Comparison of ENCODE assay signal across 8 mouse cellular contexts in genomic region chr11:59662249-59662788, GRCm38 (mm10). TPM values are rescaled to one million over a fixed set of nuclear protein-coding genes. Genes with fewer than 3 reads are reported as not detected.
DNase-seq lines count a peak whose midpoint lies in the region; ATAC-seq and TF ChIP-seq lines count a peak whose summit lies in the region.

No protein-coding gene starts in this region.

- H3K27ac ChIP-seq in ES-Bruce4 (ENCODE audit: insufficient read depth, low read length): no peak overlapping the region
- peak overlapping the region; percentile 87 for H3K27ac ChIP-seq in forebrain, embryonic 13.5 days
- peak overlapping the region; percentile 91 for H3K27ac ChIP-seq in liver, postnatal 0 days (ENCODE audit: low read depth)
- H3K27ac ChIP-seq in neural tube, embryonic 14.5 days (ENCODE audit: low read depth, low read length): peak overlapping the region; percentile 87

- peak; percentile 96 to 97 for DNase-seq in heart, postnatal 10 days
- peak; percentile 92 for DNase-seq in large intestine, adult 2 months (ENCODE audit: low read depth, low spot score)
- DNase-seq in liver, postnatal 0 days: peak; percentile 94
- DNase-seq in testis, postnatal 10 days (ENCODE audit: low spot score): peak; percentile 95

- peaks cover 2% of the 10 kb centered on the region for H3K4me1 ChIP-seq in ES-Bruce4 (ENCODE audit: control insufficient read depth, insufficient read depth, low read length)
- H3K4me1 ChIP-seq in forebrain, embryonic 13.5 days: peaks cover 45% of the 10 kb centered on the region
- peaks cover 24% of the 10 kb centered on the region for H3K4me1 ChIP-seq in liver, postnatal 0 days (ENCODE audit: insufficient read depth)
- H3K4me1 ChIP-seq in neural tube, embryonic 14.5 days (ENCODE audit: control insufficient read depth, insufficient read depth, low read length): peaks cover 27% of the 10 kb centered on the region

- H3K9ac ChIP-seq in ES-Bruce4 (ENCODE audit: low read depth, poor library complexity, severe bottlenecking): peak overlapping the region; percentile 87
- H3K9ac ChIP-seq in forebrain, embryonic 13.5 days: peak overlapping the region; percentile 90
- H3K9ac ChIP-seq in liver, postnatal 0 days (replicated peaks): peak overlapping the region; percentile 76
- H3K9ac ChIP-seq in neural tube, embryonic 14.5 days (replicated peaks; ENCODE audit: low read depth, low read length): peak overlapping the region; percentile 89

- no peaks in the 10 kb centered on the region for H3K9me3 ChIP-seq in ES-Bruce4 (replicated peaks; ENCODE audit: control insufficient read depth, insufficient read depth, low read length, poor library complexity, severe bottlenecking)
- no peaks in the 10 kb centered on the region for H3K9me3 ChIP-seq in forebrain, embryonic 13.5 days (replicated peaks)
- H3K9me3 ChIP-seq in liver, postnatal 0 days (ENCODE audit: low read length): no peaks in the 10 kb centered on the region
- H3K9me3 ChIP-seq in neural tube, embryonic 14.5 days (ENCODE audit: control insufficient read depth, low read length): no peaks in the 10 kb centered on the region

- no peaks in the 10 kb centered on the region for H3K27me3 ChIP-seq in ES-Bruce4 (ENCODE audit: control insufficient read depth, insufficient read depth, low read length, poor library complexity, severe bottlenecking)
- H3K27me3 ChIP-seq in forebrain, embryonic 13.5 days: no peaks in the 10 kb centered on the region
- no peaks in the 10 kb centered on the region for H3K27me3 ChIP-seq in liver, postnatal 0 days (ENCODE audit: insufficient read depth, low read length)
- no peaks in the 10 kb centered on the region for H3K27me3 ChIP-seq in neural tube, embryonic 14.5 days (ENCODE audit: control insufficient read depth, insufficient read depth, low read length)

- peak; percentile 97 for ATAC-seq in cerebellum, adult (ENCODE audit: insufficient number of reproducible peaks, low FRiP score, low TSS enrichment)
- ATAC-seq in forebrain, embryonic 13.5 days: peak; percentile 99
- ATAC-seq in liver, postnatal 0 days: peak; percentile 97
- ATAC-seq in neural tube, embryonic 14.5 days (ENCODE audit: low read depth): peak; percentile 98

- TF ChIP-seq CTCF in ES-Bruce4 (IDR thresholded peaks at IDR 0.05; ENCODE audit: low read depth, low read length): no peak
- TF ChIP-seq CTCF in liver, postnatal 0 days (IDR thresholded peaks at IDR 0.05; ENCODE audit: low read depth): no peak

- H3K36me3 ChIP-seq in ES-Bruce4 (ENCODE audit: control insufficient read depth, insufficient read depth, low read length, poor library complexity, severe bottlenecking): no peaks in the 10 kb centered on the region
- H3K36me3 ChIP-seq in forebrain, embryonic 13.5 days (ENCODE audit: poor library complexity, severe bottlenecking): no peaks in the 10 kb centered on the region
- no peaks in the 10 kb centered on the region for H3K36me3 ChIP-seq in liver, postnatal 0 days (replicated peaks; ENCODE audit: insufficient read depth, low read length)
- no peaks in the 10 kb centered on the region for H3K36me3 ChIP-seq in neural tube, embryonic 14.5 days (ENCODE audit: control insufficient read depth, insufficient read depth, low read length)

- 1% methylated on average over 49 of the region's 82 CpGs for WGBS in forebrain, embryonic 13.5 days
- under 1% methylated on average over 77 of the region's 82 CpGs for WGBS in large intestine, adult 2 months
- under 1% methylated on average over 57 of the region's 82 CpGs for WGBS in liver, postnatal 0 days (ENCODE audit: insufficient replicate concordance)
- under 1% methylated on average over 40 of the region's 82 CpGs for WGBS in neural tube, embryonic 14.5 days

- intact Hi-C loops in heart, postnatal 10 days (cut with DNase I): loop anchor here (5.0 kb wide), 1 partner anchor 70 kb away; no protein-coding TSS in a partner anchor

- TF ChIP-seq POLR2A in ES-Bruce4 (IDR thresholded peaks at IDR 0.05; ENCODE audit: insufficient read depth, low read length): no peak

- peak overlapping the region; percentile 90 for H3K4me2 ChIP-seq in forebrain, embryonic 13.5 days
- peak overlapping the region; percentile 90 for H3K4me2 ChIP-seq in liver, postnatal 0 days (ENCODE audit: low read depth, low read length)
- H3K4me2 ChIP-seq in neural tube, embryonic 14.5 days (ENCODE audit: low read depth, low read length): peak overlapping the region; percentile 92

- TF ChIP-seq EP300 in ES-Bruce4 (IDR thresholded peaks at IDR 0.05; ENCODE audit: insufficient read depth, low read depth, low read length): no peak
- TF ChIP-seq EP300 in liver, postnatal 0 days (IDR thresholded peaks at IDR 0.05; ENCODE audit: low read depth): no peak

- peak overlapping the region; percentile 89 for H3K4me3 ChIP-seq in ES-Bruce4 (ENCODE audit: low read depth, low read length)
- H3K4me3 ChIP-seq in forebrain, embryonic 13.5 days: peak overlapping the region; percentile 77
- peak overlapping the region; percentile 72 for H3K4me3 ChIP-seq in liver, postnatal 0 days (ENCODE audit: low read depth, low read length)
- H3K4me3 ChIP-seq in neural tube, embryonic 14.5 days (ENCODE audit: low read depth, low read length): peak overlapping the region; percentile 73

RNA-seq across cellular contexts. Expression of gene Mprip, which starts 1.2 kb away (rescaled TPM):
- 85.9 and 89.9 TPM in 2 replicates for polyA plus RNA-seq in ES-Bruce4 (2011; ENCODE audit: insufficient read depth, insufficient read length, low read depth, missing spikeins)
- 37.1 and 40.5 TPM in 2 replicates for polyA plus RNA-seq in forebrain, embryonic 13.5 days (2015; fragmentation: Nextera tagmentation; extraction: Ambion mirVana)
- total RNA-seq in heart, postnatal 10 days (2021): 100 to 1,000 TPM; 210 to 229 TPM
- 59.1 and 72.2 TPM in 2 replicates for polyA plus RNA-seq in large intestine, adult 2 months (2012; rRNA removed)
- 14.2 and 14.3 TPM in 2 replicates for polyA plus RNA-seq in liver, postnatal 0 days (2015; fragmentation: Nextera tagmentation; extraction: Ambion mirVana)
- polyA plus RNA-seq in neural tube, embryonic 14.5 days (2014; fragmentation: Nextera tagmentation; extraction: Ambion mirVana): 54.6 and 61.9 TPM in 2 replicates
